Comparison of ENCODE assay signal across 17 mouse cellular contexts in genomic region chr14:55152174-55152573, GRCm38 (mm10). TPM values are rescaled to one million over a fixed set of nuclear protein-coding genes. Genes with fewer than 3 reads are reported as not detected.
"Had no signal": no experiment of that assay in that cellular context is flagged by ENCODE, and none has a peak within 500 bp of the region (broad histone marks: within the 10 kb centered on the region; RNA-seq: fewer than 3 reads in every experiment).

No protein-coding gene starts in this region.

- H3K4me3 ChIP-seq: midbrain, embryonic 13.5 days; midbrain, embryonic 15.5 days; neural tube, embryonic 12.5 days; stomach, embryonic 15.5 days had no signal

- H3K36me3 ChIP-seq: midbrain, embryonic 13.5 days; midbrain, embryonic 15.5 days; neural tube, embryonic 12.5 days; stomach, embryonic 15.5 days had no signal

- H3K27ac ChIP-seq: midbrain, embryonic 13.5 days; midbrain, embryonic 15.5 days; neural tube, embryonic 12.5 days; stomach, embryonic 15.5 days; stomach, postnatal 0 days had no signal

- H3K27me3 ChIP-seq: midbrain, embryonic 13.5 days; midbrain, embryonic 15.5 days; neural tube, embryonic 12.5 days; stomach, embryonic 15.5 days had no signal

- H3K9ac ChIP-seq: lung, embryonic 14.5 days; midbrain, embryonic 13.5 days; midbrain, embryonic 15.5 days; neural tube, embryonic 12.5 days; stomach, embryonic 15.5 days had no signal

- ATAC-seq: midbrain, embryonic 13.5 days; midbrain, embryonic 15.5 days had no signal

- H3K9me3 ChIP-seq: megakaryocyte, embryonic 14.5 days; midbrain, embryonic 13.5 days; midbrain, embryonic 15.5 days; neural tube, embryonic 12.5 days; stomach, embryonic 15.5 days had no signal

- H3K4me2 ChIP-seq: lung, embryonic 14.5 days; midbrain, embryonic 11.5 days; midbrain, embryonic 13.5 days; midbrain, embryonic 15.5 days; neural tube, embryonic 12.5 days; stomach, embryonic 15.5 days had no signal

- H3K4me1 ChIP-seq: stomach, embryonic 15.5 days had no signal

- DNase-seq: lung, adult 18-20 months; lung, embryonic 14.5 days; lung, postnatal 10 days; lung, postnatal 4 days; right cerebral cortex, postnatal 14 days; thymus, adult 2 months; thymus, postnatal 25 days; thymus, postnatal 4 days had no signal

RNA-seq across cellular contexts. Expression of gene Jph4, which starts 35.4 kb away (rescaled TPM):
- total RNA-seq: monocyte, adult 5-6 weeks had no signal
- polyA plus RNA-seq: liver, embryonic 16.5 days had no signal
